Mouse (Mus musculus): ENCODE measurements at regions not wholly inside any gene's neighbourhood (a gene's known extent, or its start where the extent isn't known, plus 50 kb on each side); places are given as distances from the start of the nearest gene placed in this dataset.
"Not testable (repeated sequence)": the region's sequence is repeated elsewhere in the genome, so short reads cannot be mapped to it uniquely, and the experiment has no call there.

DNA sequence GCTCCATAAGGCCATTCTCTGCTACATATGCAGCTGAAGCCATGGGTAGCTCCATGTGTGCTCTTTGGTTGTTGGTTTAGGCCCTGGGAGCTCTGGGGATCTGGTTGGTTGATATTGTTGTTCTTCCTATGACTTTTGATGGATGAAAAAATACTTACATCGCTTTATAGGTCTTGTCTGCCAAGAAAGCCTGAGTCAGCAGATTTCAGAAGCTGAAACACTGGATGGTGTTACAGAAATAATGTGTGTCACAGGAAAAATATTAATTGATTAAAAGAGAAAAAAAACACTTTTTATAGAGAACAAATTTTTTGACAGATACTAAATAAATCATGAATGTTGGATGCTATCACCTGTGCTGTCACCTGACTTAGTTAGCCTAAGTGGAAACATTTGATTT, 52.4 kb upstream of the Plxna2 start:
- DNase-seq (ENCODE audit: extremely low spot score): no peak

DNA sequence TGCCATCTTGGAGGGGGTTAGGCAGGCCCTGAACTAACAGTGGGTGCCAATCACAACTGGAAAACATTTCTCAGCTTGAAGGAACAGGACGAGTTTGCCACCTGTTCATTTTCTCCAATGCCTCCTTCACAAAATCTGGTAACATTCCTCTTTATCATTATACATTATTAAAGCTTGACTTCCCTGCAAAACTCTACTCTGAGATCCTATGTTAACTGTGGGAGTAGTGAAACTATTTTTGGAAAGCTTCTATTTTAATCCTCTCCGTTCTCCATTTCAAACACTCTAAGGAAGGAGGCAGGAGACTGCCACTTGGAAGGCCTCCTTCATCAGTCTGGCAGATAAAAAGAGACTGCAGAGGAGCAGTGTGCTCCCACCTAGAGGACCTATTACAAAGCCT, 54.1 kb upstream of the Plxna2 start:
- DNase-seq (ENCODE audit: extremely low spot score): no peak

DNA sequence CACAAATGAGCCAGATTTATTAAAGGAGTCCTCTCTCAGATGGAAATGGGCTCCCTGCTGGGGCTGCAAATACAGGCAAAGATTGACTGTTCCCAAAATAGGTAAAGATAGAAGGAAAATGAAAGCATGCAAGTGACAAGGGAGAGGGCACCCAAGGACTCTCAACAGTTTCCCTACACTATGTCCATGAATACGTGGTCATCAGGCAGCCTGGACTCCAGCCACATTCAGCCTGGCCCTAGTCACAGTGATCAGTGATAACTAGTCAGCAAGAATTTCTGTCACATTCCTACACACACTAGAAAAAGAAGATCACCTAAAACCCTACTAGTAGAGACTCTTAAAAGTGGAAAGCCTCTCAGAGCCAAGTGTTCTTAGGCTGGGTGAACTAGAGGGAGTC, 56.9 kb upstream of the Plxna2 start:
- no peak for DNase-seq (ENCODE audit: extremely low spot score)

DNA sequence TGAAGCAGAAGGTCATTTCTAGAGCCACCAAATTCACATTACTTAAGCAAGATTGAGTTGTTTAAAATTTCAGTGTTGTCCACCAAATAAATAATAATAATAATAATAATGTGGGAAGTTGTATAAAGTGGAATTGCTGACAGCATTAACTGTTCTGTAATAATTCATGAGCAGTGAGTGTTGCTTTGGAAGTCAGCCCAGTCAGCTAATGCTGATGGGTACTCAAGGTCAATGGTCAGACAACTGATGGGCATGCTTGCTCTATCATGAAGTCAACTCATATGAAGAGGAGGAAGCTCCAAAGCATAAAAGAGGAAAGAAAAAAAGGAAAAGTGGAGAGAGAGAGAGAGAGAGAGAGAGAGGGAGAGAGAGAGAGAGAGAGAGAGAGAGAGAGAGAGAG, 69.4 kb upstream of the Plxna2 start:
- DNase-seq (ENCODE audit: extremely low spot score): no peak

DNA sequence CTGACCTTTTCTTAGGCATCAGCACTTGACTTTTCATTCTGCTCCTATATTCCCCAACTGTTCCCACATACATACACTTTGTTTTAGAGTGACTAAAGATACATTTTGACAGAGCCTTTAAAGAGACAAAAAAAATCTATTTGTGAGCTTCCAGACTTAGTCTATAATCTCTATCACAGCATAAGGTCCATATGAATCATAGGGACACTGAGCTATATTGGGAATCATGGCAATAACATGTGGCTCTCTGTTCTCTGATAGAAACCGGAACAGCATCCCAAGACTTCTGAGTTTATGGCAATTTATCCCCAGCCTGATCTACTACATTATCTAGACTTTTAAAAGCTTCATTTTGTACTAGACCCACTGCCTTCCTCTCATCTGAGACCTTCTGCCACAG, 69.8 kb upstream of the Plxna2 start:
- DNase-seq (ENCODE audit: extremely low spot score): no peak

DNA sequence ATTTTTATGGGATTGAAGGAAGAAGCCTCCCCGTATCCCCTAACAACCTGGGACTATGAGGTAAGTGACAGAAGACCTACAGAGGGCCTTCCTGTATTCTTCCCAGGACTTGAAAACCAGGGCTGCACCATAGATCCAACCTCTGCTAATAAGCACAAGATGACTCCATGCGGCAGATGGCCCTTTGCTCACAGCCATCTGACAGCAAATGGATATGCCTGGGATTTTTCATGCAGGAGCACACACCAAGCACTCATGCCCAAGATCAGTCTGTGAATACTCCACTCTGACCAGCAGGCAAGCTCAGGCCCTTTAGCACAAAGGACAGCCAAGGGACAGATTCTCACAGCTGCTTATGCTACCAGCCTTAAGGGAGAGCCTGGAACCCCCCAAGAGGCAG, 77.1 kb upstream of the Plxna2 start:
- DNase-seq (ENCODE audit: extremely low spot score): no peak

DNA sequence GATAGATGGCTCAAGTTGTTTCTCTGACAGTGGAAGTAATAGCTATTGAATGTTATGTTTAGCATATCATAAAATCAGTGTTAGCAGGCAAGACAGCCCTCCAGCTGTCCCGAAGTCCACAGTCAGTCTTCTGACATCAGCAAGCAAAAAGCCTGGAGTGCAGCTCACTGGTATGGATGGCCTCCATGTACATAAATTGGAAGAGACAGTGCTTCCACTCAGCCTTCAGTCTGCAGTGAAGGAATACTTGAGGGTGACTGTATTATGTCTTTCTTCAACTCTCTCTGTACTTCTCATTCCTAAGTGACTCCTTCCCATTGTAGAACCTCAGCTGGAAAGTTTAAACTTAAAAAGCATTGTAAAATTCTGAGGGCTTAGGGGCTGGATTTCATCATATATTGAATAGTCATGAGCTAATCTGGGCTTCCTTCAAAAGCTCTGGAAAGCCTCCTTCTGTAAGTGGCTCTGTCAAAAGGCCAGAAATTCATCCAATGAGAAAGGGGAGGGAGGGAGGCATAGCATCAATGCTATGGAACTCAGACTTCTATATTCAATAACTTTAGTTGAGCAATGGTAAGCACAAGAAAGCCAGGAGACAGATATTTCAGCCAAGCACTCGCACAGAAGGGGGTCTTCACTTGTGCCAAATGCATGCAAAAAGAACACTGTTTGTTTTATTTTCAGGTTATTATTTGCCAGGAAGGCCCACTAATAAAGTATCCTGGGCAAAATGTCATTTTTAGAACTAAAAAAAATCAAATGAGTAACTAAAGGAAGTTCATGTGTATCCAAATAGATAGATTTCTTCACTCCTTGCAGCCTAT, 90.5 kb upstream of the Plxna2 start:
- no peak for DNase-seq (ENCODE audit: extremely low spot score)

DNA sequence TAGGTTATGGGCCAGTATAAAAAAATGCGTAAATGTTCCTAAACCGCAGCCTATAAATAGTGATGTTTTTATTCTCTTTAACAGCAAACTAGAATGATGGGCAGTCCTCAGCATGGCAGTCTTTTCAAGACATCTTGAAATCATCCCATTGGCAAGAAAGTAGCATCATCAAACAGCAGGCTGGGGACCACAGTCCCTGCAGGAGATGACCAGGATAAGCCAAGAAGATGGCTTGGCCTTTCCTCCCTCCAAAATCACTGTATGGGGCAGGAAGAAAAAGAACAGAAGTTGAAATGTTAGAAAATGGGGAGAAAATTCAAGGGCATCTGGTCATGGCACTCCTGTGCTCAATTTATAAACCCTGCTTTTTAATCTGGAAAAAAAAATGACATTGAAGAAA, 93.0 kb upstream of the Plxna2 start:
- no peak for DNase-seq (ENCODE audit: extremely low spot score)

DNA sequence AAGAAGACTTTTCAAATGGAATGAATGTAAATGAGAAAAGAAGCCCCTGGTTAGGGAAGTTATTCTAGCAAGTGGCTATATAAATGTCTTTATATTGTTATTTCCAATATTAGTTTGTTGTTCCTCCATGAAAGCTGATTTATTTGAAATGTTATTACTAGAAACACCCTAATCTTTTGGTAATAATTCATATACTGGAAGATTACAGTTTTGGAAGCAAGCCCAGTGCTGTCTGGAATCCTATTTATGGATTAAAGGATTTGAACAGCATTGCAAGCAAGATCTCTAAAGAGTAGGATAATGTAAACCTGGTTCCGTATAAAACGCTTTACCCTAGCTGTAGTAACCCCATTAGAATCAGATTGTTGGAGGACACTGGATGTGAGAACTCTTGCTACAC, 96.8 kb upstream of the Plxna2 start:
- DNase-seq (ENCODE audit: extremely low spot score): no peak

DNA sequence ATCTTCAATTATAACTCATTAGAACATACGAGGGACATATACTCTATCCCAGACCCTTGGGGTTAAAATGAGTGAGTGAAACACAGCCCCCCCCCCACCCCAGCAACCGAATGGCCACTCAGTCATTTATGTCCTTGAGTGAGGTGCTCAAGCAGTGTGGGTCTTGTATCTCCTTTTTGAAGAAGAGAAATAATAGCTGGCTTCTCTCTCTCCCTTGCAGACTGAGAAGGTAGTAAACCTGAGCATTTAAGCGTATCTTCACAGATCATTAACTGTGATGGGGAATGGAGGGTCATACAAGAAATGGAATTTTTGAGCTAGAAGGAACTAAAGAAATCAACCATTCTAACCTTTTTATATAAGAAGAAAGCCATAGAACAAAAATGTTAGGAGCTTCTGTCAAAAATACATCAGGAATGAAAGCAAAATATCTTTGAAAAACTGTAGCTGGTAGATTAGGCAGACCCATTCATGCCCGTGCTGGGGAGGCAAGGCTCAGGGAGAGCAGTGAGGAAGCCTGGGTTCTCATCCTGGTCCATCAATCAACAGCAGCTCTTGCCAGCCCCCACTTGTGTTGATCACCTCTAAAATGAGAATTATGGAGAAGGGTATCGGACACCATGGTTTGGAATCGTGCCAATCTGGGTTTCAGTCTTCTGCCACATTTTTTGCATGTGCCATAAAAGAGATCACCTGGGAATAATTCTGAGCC, 98.4 kb upstream of the Plxna2 start:
- DNase-seq (ENCODE audit: extremely low spot score): no peak

DNA sequence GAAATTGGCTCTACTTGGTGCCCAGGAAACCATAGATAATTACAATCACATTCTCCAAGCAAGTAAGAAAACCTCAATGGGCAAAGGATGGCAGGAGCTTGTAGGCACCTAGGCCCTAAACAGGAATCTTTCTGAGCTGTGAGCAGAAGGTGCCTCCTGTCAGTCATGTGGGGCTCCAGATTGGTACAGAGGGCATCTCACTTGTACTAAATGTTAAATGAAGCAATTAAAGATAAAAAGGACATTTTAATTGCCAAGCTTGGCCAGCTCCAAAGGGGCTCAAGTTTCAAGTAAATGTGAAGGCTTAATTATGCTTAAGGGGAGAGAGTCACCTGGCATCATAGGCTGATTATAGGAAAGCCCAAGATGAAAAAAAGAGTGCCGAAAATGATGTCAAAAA, 101.9 kb upstream of the Plxna2 start:
- no peak for DNase-seq (ENCODE audit: extremely low spot score)

DNA sequence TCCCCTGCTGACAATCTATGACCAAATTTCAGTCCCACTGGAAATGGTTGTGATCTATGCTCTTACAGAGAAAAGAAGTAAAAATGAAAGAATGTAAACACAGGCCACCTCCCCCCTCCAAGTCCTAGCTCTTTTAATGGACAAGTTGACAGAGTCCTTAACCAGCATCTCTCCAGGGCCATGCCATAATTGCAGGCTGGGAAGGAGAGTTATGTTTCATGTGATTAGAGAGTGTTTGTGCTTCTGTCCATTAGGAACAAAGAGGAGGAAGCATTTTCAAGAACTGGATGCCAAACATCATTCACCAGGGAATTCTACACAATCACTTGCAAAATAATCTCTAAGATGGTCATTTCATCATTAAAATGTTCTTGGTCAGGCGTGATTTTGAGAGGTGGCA, 109.7 kb upstream of the Plxna2 start:
- DNase-seq (ENCODE audit: extremely low spot score): no peak

DNA sequence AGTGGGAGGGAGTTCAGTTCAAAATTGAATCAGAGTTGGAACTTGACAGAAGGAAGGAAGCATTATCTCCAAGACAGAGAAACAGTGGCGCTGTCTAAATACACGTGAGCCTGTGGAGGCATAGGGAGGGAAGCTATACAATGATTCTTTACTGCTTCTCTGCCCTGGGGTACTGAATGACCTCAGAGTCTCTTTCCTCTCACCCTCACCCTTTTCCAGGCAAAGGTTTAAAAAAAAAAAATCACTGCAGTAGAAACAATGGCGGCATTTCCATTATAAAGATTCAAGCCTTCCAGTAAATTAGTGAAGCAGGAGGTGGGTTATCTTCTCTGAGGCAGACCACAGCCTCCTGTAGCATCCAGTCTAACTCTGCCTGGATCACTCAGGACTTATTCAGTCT, 112.2 kb upstream of the Plxna2 start:
- DNase-seq (ENCODE audit: extremely low spot score): no peak

DNA sequence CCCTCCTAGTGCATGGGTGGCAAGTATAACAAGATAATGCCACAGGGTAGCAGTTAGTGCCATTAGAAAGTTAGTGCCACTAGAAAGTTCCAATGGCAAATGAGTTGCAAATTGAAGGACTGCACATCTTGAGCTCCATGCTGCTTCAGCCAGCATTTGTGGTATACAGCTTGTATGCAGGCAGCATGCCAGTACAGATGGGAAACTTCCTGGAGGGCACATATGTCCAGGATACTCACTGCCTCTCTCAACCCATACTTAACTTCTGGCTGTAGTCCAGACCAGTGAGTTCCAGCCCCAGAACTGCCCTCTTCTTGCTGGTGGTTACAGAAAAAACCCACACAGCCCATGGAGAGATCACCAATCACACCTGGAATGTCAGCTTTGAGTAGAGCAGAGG, 113.8 kb upstream of the Plxna2 start:
- DNase-seq (ENCODE audit: extremely low spot score): no peak

DNA sequence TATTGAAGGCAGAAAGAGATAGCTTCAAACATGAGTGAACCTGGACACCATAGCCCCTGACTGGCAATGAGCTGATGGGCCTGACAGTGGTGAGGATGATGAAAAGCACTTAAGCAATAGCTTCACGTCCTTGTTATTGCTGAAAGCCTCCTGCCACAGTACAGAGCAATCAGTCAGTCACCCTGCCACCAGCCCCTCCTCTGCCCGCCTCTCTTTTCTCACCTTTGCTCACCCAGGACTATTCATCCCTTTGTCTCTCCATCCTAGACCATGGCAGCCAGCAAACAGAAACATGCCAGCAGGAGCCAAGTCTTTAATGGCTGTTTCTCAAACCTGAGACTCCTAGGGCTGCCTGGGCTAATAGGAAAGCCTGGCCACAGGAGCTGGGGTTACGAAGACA, 114.5 kb upstream of the Plxna2 start:
- DNase-seq (ENCODE audit: extremely low spot score): no peak

DNA sequence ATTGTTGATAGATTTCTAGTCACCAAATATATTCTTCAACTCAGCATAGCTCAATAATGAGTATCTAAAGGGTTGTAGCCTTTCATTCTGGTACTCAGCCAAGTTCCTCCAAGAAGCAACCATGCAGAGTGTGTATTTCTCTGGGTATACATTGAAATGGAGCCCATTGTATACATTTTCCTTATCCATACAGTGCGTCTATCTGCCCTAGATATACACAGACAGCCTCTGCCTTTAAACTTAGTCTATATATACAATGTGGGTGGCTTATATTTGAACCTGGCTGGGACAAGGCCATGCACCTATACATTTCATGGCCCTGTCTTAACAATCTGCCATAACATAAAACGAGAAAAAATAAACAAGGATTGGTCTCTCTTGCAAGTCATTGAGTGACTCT, 121.6 kb upstream of the Plxna2 start:
- DNase-seq (ENCODE audit: extremely low spot score): no peak

DNA sequence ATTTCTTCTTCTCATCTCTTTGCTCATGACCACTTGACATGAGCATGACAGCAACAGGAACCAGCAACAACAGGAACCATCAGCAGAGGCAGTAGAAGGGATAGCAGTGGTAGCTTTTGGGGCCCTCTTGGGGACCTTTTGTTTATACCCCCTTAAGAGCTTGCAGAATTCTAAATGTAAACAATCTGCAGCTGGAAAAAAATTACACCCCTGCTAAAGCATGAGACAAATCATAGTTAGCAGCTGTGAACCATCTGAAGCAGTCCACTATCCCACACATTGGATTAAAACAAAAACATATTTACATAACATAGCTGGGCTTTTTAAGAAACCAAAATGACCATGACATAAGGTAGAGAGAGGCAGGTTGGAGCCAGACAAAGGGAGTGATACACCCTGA, 126.9 kb upstream of the Plxna2 start:
- DNase-seq (ENCODE audit: extremely low spot score): no peak

DNA sequence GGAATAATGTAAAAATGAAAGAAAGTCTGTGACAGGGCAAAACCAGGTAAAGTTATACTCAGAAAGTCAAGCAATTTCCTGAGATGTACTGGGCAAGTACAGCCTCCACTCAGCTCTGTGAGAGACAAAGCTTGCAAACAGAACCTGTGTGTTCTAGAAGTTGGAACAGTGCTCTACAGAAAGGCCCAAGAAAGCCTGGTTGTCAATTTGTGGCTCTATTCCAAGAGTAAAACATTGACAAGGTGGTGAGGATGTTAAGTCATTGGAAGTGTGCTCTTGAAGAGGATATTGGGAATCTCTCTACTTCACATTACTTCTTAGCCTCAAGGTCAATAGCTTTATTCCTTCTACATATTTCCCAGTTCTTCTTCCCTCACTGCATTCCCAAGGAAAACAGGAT, 129.9 kb upstream of the Plxna2 start:
- no peak for DNase-seq (ENCODE audit: extremely low spot score)

DNA sequence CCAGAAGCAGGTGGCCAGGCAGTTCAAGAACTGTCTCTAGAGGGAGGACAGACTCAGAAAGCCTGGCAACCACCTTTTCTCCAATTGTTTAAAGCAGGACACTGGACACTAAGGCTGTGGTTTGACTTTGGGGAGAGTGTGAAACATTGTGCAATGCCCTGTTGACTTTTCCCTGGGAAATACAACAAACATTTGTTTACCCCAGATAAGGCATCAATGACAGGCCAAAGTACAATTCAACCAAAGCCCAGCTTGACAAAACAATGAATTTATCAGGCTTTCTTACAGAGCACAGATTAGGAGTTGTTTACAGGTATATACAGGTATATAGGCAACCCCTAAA, 135.3 kb upstream of the Plxna2 start:
- DNase-seq (ENCODE audit: extremely low spot score): no peak

DNA sequence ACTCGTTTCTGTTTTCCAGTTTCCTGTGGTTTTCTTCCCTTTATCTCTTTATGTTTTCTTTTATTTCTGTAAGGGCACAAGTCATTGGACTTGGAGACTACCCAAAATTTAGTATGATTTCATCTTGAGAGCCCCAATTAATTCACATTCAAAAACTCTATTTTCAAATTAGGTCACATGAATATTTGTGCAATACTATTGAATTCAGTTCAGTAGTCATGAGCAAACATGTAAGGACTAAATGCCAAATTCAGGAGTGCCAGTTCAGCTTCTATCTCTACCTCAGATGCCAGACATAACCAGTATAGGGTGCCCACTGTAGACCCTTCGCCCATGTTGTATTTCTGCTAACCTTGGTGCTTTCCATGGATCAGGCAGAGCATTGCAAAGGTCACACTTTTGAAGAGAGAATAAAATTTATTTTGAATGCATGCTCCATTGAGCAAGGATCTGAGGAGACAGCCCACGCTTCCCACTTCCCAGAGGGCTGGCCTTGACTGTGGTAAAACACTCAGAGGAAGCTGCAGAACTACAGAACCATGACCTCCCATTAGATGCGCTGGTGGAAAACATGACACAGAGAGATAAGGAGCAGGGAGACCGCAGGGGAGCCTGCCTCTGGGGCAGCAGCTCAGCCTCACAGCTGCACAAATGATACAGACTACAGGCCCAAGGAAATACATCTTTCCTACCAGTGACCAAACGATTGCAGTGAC, 135.9 kb upstream of the Plxna2 start:
- no peak for DNase-seq (ENCODE audit: extremely low spot score)

DNA sequence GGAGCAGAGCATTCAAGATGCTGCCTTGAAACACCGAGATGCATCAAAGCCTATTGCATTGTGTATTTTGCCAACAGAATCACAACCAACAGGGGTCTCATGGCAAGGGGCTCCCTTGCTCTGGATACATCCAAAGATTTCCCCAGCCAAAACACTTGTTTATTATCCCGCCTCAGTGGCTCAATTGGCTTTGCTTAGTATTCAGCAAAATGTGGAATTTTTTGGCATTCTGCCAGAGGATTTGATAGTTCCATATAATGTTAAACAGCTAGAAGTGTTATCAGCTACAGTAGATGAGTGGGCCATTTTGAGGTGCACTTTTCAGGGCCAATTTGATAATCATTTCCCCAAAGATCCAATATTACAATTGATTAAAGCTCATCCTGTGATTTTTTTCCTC, 146.7 kb upstream of the Plxna2 start:
- not testable (repeated sequence) for DNase-seq (ENCODE audit: extremely low spot score)

DNA sequence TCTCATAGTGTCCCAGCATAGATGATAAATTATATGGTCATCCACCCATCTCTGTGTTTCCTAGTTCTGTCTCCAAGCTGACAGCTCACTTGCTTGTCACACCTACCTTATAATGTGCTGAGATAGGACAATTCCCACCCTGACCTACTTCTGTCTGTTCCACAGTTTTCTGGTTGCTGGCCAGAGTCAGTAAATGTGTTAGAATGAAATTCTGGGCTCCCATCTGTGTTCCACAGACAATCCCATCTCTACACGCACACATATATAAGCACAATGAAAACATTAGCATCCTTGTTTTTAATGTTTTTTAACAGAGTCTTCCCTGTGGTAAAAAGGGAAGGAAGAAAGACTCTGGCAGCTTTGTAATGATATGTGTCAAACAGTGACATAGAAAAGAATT, 165.5 kb upstream of the Plxna2 start:
- DNase-seq (ENCODE audit: extremely low spot score): no peak

DNA sequence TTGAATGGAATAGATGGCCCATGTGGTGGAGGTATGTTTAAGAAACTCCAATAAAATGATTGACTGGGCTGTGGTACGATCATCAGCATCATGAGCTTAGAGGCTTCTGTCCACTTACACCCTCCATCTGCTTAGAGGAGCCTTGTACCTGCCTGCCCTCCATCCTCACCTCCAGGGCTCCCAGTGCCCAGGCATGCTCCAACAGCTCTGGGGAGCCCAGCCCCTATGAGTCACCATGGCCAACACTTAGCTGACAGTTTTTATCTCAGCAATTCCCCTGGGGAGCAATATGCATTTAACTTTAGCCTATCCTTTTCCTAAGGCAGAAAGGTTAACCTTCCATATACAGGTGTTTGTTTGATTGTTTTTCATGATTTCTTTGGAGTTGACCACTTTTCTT, 174.3 kb upstream of the Plxna2 start:
- DNase-seq (ENCODE audit: extremely low spot score): no peak

Data from embryo, embryonic 9.5 days (tissue).